Mouse (Mus musculus): ENCODE measurements at regions not wholly inside any gene's neighbourhood (a gene's known extent, or its start where the extent isn't known, plus 50 kb on each side); places are given as distances from the start of the nearest gene placed in this dataset.

GRCm38 (mm10) chr15:87476862-87477490 lies 67.1 kb upstream of the Fam19a5 start:
- no peak for DNase-seq (ENCODE audit: low spot score)

- no peak for DNase-seq (ENCODE audit: low spot score)
Observed at GRCm38 (mm10) chr15:87480758-87481157, 63.3 kb upstream of the Fam19a5 start.
